Mouse (Mus musculus): ENCODE data around the gene Cnih4. TPM values are rescaled to one million over a fixed set of nuclear protein-coding genes. Genes with fewer than 3 reads are reported as not detected.

The Cnih4 gene
- total RNA-seq, 1 experiment from 2014 or later = 47.9 TPM

DNA sequence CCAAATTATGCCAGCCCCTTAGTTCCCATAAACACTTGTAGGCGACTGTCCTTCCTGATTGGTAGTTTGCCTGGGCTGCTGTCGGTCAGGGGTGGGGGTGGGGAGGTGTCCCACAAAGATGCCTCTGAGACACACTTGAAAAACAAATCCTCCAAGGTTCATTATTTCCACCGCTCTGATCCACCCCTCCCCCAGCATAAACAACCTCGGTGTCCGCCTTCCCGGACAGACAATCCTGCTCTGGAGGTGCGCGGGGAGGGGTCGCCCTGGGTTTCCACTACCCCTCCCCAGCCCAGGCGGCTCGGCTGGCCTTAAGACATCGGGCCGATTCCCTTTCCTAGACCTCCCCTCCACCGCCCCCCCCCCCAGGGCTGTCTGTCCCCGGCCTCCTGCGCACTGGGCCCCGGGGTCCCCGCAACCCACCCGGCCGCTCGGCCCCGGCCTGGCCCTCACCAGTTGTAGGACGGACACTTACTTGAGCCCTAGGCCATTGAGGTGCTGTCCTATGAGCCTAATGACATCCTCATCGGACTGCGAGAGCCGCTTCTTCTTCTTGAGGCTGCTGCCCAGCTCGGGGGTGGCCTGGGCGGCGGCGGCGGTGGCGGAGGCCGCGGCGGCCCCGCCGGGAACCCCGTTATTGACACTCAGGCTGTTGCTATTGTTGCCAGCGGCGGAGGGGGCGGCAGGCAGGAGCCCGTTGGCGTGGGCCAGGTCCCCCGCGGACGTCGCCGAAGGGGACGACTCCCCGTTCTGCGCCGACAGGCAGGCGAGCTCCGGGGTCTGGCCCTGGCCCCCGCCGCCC lies 66.3 kb downstream of the Cnih4 start:
- peak; percentile 69 for DNase-seq

DNA sequence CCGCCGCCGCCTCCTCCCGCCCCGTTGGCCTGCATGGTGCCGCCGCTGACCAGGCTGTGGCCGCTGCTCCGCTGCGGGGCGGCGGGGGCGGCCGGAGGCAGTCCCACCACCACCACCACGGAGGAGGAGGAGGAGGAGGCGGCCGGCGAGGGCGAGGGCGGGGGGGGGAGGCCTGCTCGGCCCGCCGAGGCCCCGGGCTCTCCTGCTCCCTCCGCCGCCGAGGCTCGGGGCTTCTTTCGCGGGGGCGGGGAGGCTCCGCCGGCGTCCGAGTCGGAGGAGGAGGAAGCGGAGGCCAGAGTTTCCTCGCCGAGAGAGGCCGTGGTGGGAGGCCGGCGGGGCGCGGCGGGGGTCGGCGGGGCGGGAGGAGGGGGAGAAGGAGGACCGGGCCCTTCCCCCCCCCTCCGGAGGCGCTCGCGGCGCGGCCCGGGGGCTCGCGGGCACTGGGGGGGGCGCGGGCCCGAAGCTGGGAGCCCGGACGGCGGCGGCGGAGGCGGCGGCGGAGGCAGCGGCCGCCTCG lies 67.0 kb downstream of the Cnih4 start:
- peak; percentile 70 for DNase-seq

DNA sequence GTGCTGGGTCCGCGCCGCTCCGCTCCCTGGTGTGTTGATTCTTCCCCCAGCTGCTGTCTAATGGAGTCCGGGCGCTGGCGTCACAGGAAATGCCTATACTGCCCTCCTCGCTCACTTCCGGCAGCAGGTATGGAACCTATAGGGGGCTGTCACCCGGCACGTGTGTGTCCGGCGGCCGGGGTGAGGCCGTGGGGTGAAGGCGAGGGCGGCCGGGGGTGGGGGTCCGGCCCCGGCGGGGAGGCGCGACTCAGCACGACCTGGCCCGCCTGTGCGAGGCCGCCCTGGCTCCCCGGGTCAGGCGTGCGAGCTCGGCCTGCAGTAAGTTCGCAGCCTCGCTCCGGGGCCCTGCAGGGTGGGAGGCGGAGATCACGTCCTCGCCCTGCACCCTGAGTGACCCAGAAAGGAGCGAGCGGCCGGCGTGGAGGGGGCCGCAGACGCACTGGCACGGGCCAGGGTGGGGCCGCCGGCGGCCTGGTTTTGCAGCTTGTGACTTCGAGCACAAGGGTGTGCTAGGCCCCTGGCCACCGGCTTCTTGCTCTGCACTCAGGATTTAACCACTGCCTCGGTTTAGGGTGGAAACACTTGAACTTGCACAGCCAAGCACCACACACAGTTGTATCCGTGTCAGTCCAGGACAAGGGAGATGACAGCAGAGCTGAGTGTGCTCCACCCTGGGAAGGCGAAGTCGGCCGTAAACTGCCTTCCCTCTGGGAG lies 67.6 kb downstream of the Cnih4 start, which contains the start of gene Wdr26:
Gene Wdr26, minus strand, starts transcription at position 82 of the 714 bp plus-strand sequence.
- DNase-seq = peak; percentile 84

DNA sequence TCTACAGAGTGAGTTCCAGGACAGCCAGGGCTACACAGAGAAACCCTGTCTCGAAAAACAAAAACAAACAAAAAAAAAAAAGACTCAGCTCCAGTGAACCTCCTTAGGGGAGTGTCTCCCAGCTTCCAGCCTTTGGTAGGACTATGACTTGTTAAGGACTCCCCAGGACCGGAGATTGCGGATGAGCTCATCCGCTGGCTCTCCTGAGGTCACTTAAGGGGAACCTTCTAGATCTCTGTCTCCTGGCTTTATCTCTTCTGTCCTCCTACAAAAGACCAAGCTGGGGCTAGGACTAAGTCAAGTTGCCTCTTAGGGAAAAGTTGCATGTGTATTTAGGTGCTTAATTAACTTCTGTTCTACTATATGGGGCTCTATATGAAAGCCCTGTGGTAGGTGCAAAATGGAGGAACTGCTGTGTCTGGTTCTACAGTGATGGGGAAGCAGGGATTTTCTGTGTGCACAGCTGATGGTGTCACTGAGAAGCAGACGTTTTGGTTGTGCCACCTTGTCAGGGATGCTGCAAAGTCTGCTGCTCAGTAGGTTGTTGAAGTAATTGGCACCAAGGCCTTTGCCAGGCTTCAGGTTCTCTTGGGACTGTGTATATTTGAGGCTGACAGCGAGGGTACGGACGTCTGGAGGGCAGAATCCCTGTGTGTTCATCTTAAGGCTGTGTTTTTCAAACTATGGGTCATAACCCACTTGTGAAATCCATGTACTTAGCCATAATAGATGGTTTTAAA lies 70.0 kb downstream of the Cnih4 start:
- DNase-seq = no peak

DNA sequence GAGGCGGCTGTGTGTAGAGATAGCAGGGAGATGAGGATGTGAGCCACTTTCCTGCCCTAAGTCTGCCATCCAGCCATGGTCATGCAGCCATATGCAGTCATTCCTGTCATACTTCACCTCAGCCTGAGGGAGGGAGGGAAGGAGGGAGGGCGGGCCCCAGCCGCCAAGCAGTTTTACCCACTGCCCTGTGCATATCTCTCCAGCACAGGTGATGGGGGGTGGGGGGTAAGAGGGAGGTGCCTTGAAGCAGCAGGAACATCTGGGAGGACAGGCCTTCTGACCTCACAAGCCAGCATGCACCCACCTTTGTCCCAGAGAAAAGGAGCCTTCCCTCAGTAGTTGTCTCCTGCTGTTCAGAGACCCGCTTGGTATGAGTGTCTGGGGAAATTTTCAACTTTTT lies 71.8 kb downstream of the Cnih4 start:
- no peak for DNase-seq

Other genes with a start within 250 kb of the Cnih4 start
- 29.9 and 38.0 TPM in 2 replicates for gene Pycr2, start 240.4 kb upstream of the Cnih4 start, total RNA-seq (2021)
- 1.3 and 1.6 TPM in 2 replicates for gene Lefty1, start 209.7 kb upstream of the Cnih4 start, total RNA-seq (2021)
- 44.4 and 56.2 TPM in 2 replicates for gene Tmem63a, start 202.3 kb upstream of the Cnih4 start, total RNA-seq (2021)
- gene Ephx1, start 123.8 kb upstream of the Cnih4 start, total RNA-seq (2021) = 57.9 and 71.2 TPM in 2 replicates
- 0.30 TPM in 1 of 2 replicates, not detected in the other for gene 9130409I23Rik, start 93.5 kb upstream of the Cnih4 start, total RNA-seq (2021)
- 17.4 and 21.5 TPM in 2 replicates for gene Nvl, start 489 bp upstream of the Cnih4 start, total RNA-seq (2021)
- gene Wdr26, start 67.3 kb downstream of the Cnih4 start, total RNA-seq (2021) = 137 and 139 TPM in 2 replicates
- gene Cnih3, start 207.9 kb downstream of the Cnih4 start, total RNA-seq (2021) = not detected in 2 replicates

All from adrenal gland, postnatal 14 days (tissue).